Mouse (Mus musculus): ENCODE measurements around the gene Gemin8. TPM values are rescaled to one million over a fixed set of nuclear protein-coding genes. Genes with fewer than 3 reads are reported as not detected.

The Gemin8 gene
- polyA plus RNA-seq, 1 experiment from 2014 or later = 4.0 TPM

DNA sequence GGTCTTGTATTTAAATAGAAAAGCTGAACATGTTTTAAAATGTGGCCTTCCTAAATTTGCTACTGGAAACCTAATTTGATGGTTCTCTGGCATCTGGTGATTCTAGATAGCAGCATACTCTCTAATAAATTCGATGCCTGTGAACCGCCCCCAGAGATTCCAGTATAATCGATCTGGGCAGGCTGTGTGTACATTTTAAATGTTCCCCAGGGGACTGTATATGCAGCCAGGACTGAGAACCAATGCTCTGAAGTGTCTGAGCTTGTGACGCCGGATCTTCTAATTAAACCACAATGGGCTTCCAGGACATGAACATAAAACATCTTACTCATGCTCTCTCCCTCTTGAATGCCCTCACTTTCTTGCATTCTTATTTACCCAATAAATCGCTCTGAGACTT is 46.0 kb downstream of the Gemin8 start:
- Histone ChIP-seq H3K4me1 (replicated peaks; ENCODE audit: control insufficient read depth, insufficient read depth) (no peaks in the 10 kb centered on the region), H3K4me2 (replicated peaks; ENCODE audit: low read depth) (no peak overlapping the region), H3K4me3 (ENCODE audit: low read depth, low read length) (no peak overlapping the region), H3K27me3 (ENCODE audit: control insufficient read depth, insufficient read depth, low read length) (no peaks in the 10 kb centered on the region), H3K36me3 (ENCODE audit: control insufficient read depth, insufficient read depth, low read length) (no peaks in the 10 kb centered on the region), H3K9ac (ENCODE audit: low read length) (no peak overlapping the region), H3K9me3 (ENCODE audit: control insufficient read depth, low read length) (no peaks in the 10 kb centered on the region), H3K27ac (replicated peaks) (no peak overlapping the region)
- ATAC-seq (ENCODE audit: low FRiP score, low TSS enrichment) = no peak
- no peak for DNase-seq (ENCODE audit: low spot score)
- 77% methylated on average over 6 of the region's 6 CpGs for WGBS
- TF ChIP-seq CTCF (IDR thresholded peaks at IDR 0.05; ENCODE audit: low read depth) = no peak
- TF ChIP-seq EP300 (optimal IDR thresholded peaks at IDR 0.05) = no peak

DNA sequence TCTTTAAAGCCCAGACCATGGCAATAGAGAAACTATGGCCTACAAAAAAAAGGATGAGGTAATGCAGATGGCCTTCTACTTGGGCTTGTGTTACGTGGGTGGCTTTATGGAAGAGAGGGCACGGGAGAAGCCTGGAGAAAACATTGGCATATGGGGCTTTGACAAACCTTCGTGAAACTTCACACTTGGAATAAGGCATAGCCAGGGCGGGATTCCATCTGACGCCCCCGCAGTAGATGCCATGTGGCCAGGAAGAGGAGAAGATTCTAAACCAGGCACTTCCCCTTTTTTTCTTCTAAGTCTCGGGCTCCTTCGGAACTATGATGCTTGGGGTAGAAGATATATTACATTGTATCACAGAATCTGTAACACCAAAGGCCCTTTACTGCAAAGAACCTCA is 46.5 kb downstream of the Gemin8 start:
- no peak for ATAC-seq (ENCODE audit: low FRiP score, low TSS enrichment)
- no peaks in the 10 kb centered on the region for H3K4me1 ChIP-seq (replicated peaks; ENCODE audit: control insufficient read depth, insufficient read depth)

DNA sequence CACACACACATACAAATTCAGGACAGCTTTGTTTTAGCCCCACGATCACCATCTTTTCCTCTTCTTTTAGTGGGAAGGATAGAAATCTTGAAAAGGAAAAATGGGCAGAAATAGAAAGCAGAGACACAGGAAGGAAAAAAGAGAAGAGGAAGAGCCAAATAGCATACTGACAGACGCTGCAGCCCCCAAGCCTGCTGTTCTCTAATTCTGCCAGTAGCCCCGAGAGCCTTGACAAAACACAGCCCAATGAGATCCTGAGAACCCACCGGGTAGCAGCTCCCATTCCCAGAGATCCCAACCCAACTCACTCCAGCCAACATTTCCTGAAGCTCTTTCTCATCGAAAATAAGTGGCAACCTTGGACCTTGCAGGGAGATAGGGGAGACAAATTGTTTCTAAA is 49.1 kb downstream of the Gemin8 start:
- DNase-seq (ENCODE audit: low spot score) = no peak
- TF ChIP-seq CTCF (IDR thresholded peaks at IDR 0.05; ENCODE audit: low read depth) = no peak
- TF ChIP-seq EP300 (optimal IDR thresholded peaks at IDR 0.05) = no peak
- Histone ChIP-seq H3K27me3 (ENCODE audit: control insufficient read depth, insufficient read depth, low read length) (no peaks in the 10 kb centered on the region), H3K27ac (replicated peaks) (no peak overlapping the region), H3K4me2 (replicated peaks; ENCODE audit: low read depth) (no peak overlapping the region), H3K9ac (ENCODE audit: low read length) (no peak overlapping the region), H3K4me1 (replicated peaks; ENCODE audit: control insufficient read depth, insufficient read depth) (no peaks in the 10 kb centered on the region), H3K4me3 (ENCODE audit: low read depth, low read length) (no peak overlapping the region), H3K9me3 (ENCODE audit: control insufficient read depth, low read length) (no peaks in the 10 kb centered on the region), H3K36me3 (ENCODE audit: control insufficient read depth, insufficient read depth, low read length) (no peaks in the 10 kb centered on the region)
- 51% methylated on average over 5 of the region's 5 CpGs for WGBS
- no peak for ATAC-seq (ENCODE audit: low FRiP score, low TSS enrichment)

More for the DNA sequence above, 46.5 kb downstream of the Gemin8 start:
- H3K36me3 ChIP-seq (ENCODE audit: control insufficient read depth, insufficient read depth, low read length) = no peaks in the 10 kb centered on the region
- H3K9me3 ChIP-seq (ENCODE audit: control insufficient read depth, low read length) = no peaks in the 10 kb centered on the region
- no peak overlapping the region for H3K4me3 ChIP-seq (ENCODE audit: low read depth, low read length)
- H3K27me3 ChIP-seq (ENCODE audit: control insufficient read depth, insufficient read depth, low read length) = no peaks in the 10 kb centered on the region
- TF ChIP-seq EP300 (optimal IDR thresholded peaks at IDR 0.05) (no peak), CTCF (IDR thresholded peaks at IDR 0.05; ENCODE audit: low read depth) (no peak)
- no peak for DNase-seq (ENCODE audit: low spot score)
- no peak overlapping the region for H3K9ac ChIP-seq (ENCODE audit: low read length)
- H3K4me2 ChIP-seq (replicated peaks; ENCODE audit: low read depth) = no peak overlapping the region
- 86% methylated on average over 8 of the region's 8 CpGs for WGBS
- no peak overlapping the region for H3K27ac ChIP-seq (replicated peaks)

DNA sequence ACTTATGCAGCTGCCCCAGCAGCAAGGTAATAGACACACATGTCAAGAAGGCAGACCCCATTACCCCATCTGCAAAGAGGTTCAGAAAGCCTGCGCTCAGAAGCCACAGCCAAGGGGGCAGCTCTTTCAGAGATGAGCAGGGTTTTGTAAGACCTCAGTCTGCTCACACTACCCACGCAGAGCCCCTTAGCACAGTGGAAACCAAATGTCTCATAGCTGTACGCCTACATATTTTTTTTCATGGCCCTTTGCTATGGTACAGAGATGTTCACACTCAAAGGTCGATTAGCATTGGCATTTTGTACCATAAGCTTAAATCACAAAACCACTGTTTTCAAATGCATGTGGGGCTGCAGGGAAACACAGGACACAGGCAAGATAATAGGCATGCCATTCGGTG is 56.6 kb downstream of the Gemin8 start:
- H3K36me3 ChIP-seq (ENCODE audit: control insufficient read depth, insufficient read depth, low read length) = no peaks in the 10 kb centered on the region
- H3K4me2 ChIP-seq (replicated peaks; ENCODE audit: low read depth) = no peak overlapping the region
- no peak overlapping the region for H3K4me3 ChIP-seq (ENCODE audit: low read depth, low read length)
- no peak for DNase-seq (ENCODE audit: low spot score)
- no peaks in the 10 kb centered on the region for H3K27me3 ChIP-seq (ENCODE audit: control insufficient read depth, insufficient read depth, low read length)
- H3K9ac ChIP-seq (ENCODE audit: low read length) = no peak overlapping the region
- TF ChIP-seq EP300 (optimal IDR thresholded peaks at IDR 0.05) (no peak), CTCF (IDR thresholded peaks at IDR 0.05; ENCODE audit: low read depth) (no peak)
- H3K4me1 ChIP-seq (replicated peaks; ENCODE audit: control insufficient read depth, insufficient read depth) = no peaks in the 10 kb centered on the region
- ATAC-seq (ENCODE audit: low FRiP score, low TSS enrichment) = no peak
- H3K9me3 ChIP-seq (ENCODE audit: control insufficient read depth, low read length) = no peaks in the 10 kb centered on the region
- WGBS = 83% methylated on average over 5 of the region's 5 CpGs
- H3K27ac ChIP-seq (replicated peaks) = no peak overlapping the region

DNA sequence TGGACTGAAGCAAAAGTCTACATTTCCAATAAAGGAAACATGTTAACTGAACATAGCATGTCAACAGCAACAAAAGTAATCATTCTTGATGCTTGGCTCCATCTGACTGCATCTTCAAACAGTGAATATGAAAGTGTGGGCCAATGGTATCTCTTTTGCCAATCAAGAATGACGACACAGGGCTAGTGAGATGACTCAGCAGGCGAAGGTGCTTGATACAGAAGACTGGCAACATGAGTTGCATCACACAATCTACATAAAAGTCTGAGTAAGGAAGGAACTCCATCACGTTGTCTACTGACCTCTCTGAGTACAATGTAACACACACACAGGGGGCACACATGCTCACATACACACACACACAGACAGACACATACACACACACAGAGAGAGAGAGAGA is 59.5 kb downstream of the Gemin8 start:
- TF ChIP-seq CTCF (IDR thresholded peaks at IDR 0.05; ENCODE audit: low read depth) = no peak
- TF ChIP-seq EP300 (optimal IDR thresholded peaks at IDR 0.05) = no peak
- H3K36me3 ChIP-seq (ENCODE audit: control insufficient read depth, insufficient read depth, low read length) = no peaks in the 10 kb centered on the region
- H3K4me3 ChIP-seq (ENCODE audit: low read depth, low read length) = no peak overlapping the region
- no peaks in the 10 kb centered on the region for H3K9me3 ChIP-seq (ENCODE audit: control insufficient read depth, low read length)
- H3K27me3 ChIP-seq (ENCODE audit: control insufficient read depth, insufficient read depth, low read length) = no peaks in the 10 kb centered on the region
- H3K4me1 ChIP-seq (replicated peaks; ENCODE audit: control insufficient read depth, insufficient read depth) = no peaks in the 10 kb centered on the region
- ATAC-seq (ENCODE audit: low FRiP score, low TSS enrichment) (no peak), DNase-seq (ENCODE audit: low spot score) (no peak)
- no peak overlapping the region for H3K27ac ChIP-seq (replicated peaks)
- H3K4me2 ChIP-seq (replicated peaks; ENCODE audit: low read depth) = no peak overlapping the region
- 66% methylated on average over 3 of the region's 3 CpGs for WGBS
- H3K9ac ChIP-seq (ENCODE audit: low read length) = no peak overlapping the region

DNA sequence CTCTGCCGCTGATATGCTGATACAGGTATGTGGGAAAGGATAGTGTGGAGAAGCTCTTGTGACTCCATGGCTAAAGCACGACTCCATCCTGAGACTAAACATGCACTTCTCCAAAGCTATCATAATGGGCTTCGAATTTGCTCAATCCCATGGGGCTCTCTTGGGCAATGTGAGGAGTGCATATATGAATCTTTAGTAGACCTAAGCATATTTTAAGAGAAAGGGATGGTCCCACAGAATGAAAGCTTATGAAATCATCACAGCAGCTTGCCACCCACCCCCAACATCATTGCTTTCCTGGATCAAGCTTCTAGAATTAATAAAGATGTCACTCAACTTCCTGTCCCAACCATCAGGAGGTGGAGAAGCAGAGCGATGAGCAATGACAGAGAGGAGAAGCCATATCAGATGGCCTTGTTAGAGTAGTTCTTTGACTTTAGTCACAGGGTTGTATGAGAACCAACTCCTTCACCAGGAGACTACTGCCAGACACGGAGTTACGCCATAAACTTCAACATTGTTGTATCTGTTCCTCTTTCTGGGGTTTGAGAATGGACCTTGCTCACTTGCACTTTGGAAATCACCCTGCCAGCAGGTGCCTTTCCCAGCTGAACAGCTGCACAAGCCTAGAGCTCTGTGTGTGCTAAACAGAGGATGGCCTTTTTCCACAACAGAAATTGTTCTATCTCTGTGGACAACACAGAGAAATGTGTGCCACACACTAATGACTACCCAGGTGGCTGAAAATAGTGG is 60.4 kb downstream of the Gemin8 start:
- H3K4me2 ChIP-seq (replicated peaks; ENCODE audit: low read depth) = no peak overlapping the region
- H3K27ac ChIP-seq (replicated peaks) = no peak overlapping the region
- no peak overlapping the region for H3K9ac ChIP-seq (ENCODE audit: low read length)
- no peaks in the 10 kb centered on the region for H3K36me3 ChIP-seq (ENCODE audit: control insufficient read depth, insufficient read depth, low read length)
- no peak for TF ChIP-seq CTCF (IDR thresholded peaks at IDR 0.05; ENCODE audit: low read depth)
- no peak for TF ChIP-seq EP300 (optimal IDR thresholded peaks at IDR 0.05)
- DNase-seq (ENCODE audit: low spot score) (no peak), ATAC-seq (ENCODE audit: low FRiP score, low TSS enrichment) (no peak)
- 83% methylated on average over 6 of the region's 6 CpGs for WGBS
- no peaks in the 10 kb centered on the region for H3K9me3 ChIP-seq (ENCODE audit: control insufficient read depth, low read length)
- H3K4me3 ChIP-seq (ENCODE audit: low read depth, low read length) = no peak overlapping the region
- H3K4me1 ChIP-seq (replicated peaks; ENCODE audit: control insufficient read depth, insufficient read depth) = no peaks in the 10 kb centered on the region
- no peaks in the 10 kb centered on the region for H3K27me3 ChIP-seq (ENCODE audit: control insufficient read depth, insufficient read depth, low read length)

Data from stomach, postnatal 0 days (tissue).